Mouse (Mus musculus): ENCODE results near the gene Fyco1. TPM values are rescaled to one million over a fixed set of nuclear protein-coding genes. Genes with fewer than 3 reads are reported as not detected.

Fyco1 gene
- total RNA-seq (2021) (100 to 1,000 TPM; 251 to 262 TPM), polyA plus RNA-seq (2012; rRNA removed) (55.5 and 101 TPM in 2 replicates)
- long read RNA-seq, full-length matches to known transcripts: 21 of 58 reads
- long read RNA-seq, partial matches to known transcripts: 28 of 58 reads
- long read RNA-seq, other reads (novel, unspliced or antisense): 9 of 58 reads

- WGBS: under 1% methylated on average over 47 of the region's 47 CpGs
- intact Hi-C loops (cut with DNase I): loop anchor here (2.0 kb wide), 1 partner anchor 135 kb away; the partner anchor contains the start of gene Lztfl1
- peak; percentile 80 for TF ChIP-seq EP300 (IDR thresholded peaks at IDR 0.05; ENCODE audit: insufficient read depth, low read depth, low read length)
- peak; percentile 90 for TF ChIP-seq POLR2A (IDR thresholded peaks at IDR 0.05; ENCODE audit: insufficient read depth, low read depth, low read length)
- TF ChIP-seq CTCF (IDR thresholded peaks at IDR 0.05): no peak
- peak within 1 kb of the TSS; percentile 83 for H3K4me3 ChIP-seq
- H3K9ac ChIP-seq (ENCODE audit: low read depth, low read length): peak within 1 kb of the TSS; percentile 85
- no peaks in the 10 kb centered on the region for H3K27me3 ChIP-seq (ENCODE audit: control insufficient read depth, insufficient read depth, low read length)
- peaks cover 4% of the 10 kb centered on the region for H3K4me1 ChIP-seq (ENCODE audit: control insufficient read depth, insufficient read depth, low read length)
- peaks cover 10% of the 10 kb centered on the region for H3K36me3 ChIP-seq (ENCODE audit: control insufficient read depth, insufficient read depth, low read length)
- H3K79me2 ChIP-seq (replicated peaks; ENCODE audit: control insufficient read depth, insufficient read depth, low read length): no peaks in the 10 kb centered on the region; the same call in 1 of the 2 replicates
- peak within 1 kb of the TSS; percentile 95 for H3K27ac ChIP-seq
- DNase-seq: peak; percentile 92 to 96
These were observed at the start of gene Fyco1 for GRCm38 (mm10) chr9:123851713-123852448. Gene Fyco1, minus strand, starts transcription at chr9:123851899.

- TF ChIP-seq POLR2A (IDR thresholded peaks at IDR 0.05; ENCODE audit: insufficient read depth, low read depth, low read length) (no peak), EP300 (IDR thresholded peaks at IDR 0.05; ENCODE audit: insufficient read depth, low read depth, low read length) (no peak), CTCF (IDR thresholded peaks at IDR 0.05) (no peak)
- DNase-seq: no peak
- H3K9ac ChIP-seq (ENCODE audit: low read depth, low read length): no peak overlapping the region
- H3K4me3 ChIP-seq: no peak overlapping the region
- H3K27ac ChIP-seq: no peak overlapping the region
- no peaks in the 10 kb centered on the region for H3K4me1 ChIP-seq (ENCODE audit: control insufficient read depth, insufficient read depth, low read length)
- intact Hi-C loops (cut with DNase I): no loop called here
- H3K79me2 ChIP-seq (replicated peaks; ENCODE audit: control insufficient read depth, insufficient read depth, low read length): no peaks in the 10 kb centered on the region
- H3K36me3 ChIP-seq (ENCODE audit: control insufficient read depth, insufficient read depth, low read length): no peaks in the 10 kb centered on the region
- no peaks in the 10 kb centered on the region for H3K27me3 ChIP-seq (ENCODE audit: control insufficient read depth, insufficient read depth, low read length)
- 52% methylated on average over 4 of the region's 4 CpGs for WGBS
These were observed 20.4 kb upstream of the Fyco1 start for GRCm38 (mm10) chr9:123872049-123872448.

- Histone ChIP-seq H3K9ac (ENCODE audit: low read depth, low read length) (no peak overlapping the region), H3K27me3 (ENCODE audit: control insufficient read depth, insufficient read depth, low read length) (no peaks in the 10 kb centered on the region), H3K36me3 (ENCODE audit: control insufficient read depth, insufficient read depth, low read length) (no peaks in the 10 kb centered on the region), H3K27ac (no peak overlapping the region), H3K4me3 (no peak overlapping the region), H3K4me1 (ENCODE audit: control insufficient read depth, insufficient read depth, low read length) (no peaks in the 10 kb centered on the region), H3K79me2 (replicated peaks; ENCODE audit: control insufficient read depth, insufficient read depth, low read length) (no peaks in the 10 kb centered on the region)
- TF ChIP-seq CTCF (IDR thresholded peaks at IDR 0.05) (no peak), POLR2A (IDR thresholded peaks at IDR 0.05; ENCODE audit: insufficient read depth, low read depth, low read length) (no peak), EP300 (IDR thresholded peaks at IDR 0.05; ENCODE audit: insufficient read depth, low read depth, low read length) (no peak)
- no peak for DNase-seq
- intact Hi-C loops (cut with DNase I): no loop called here
- 25% methylated on average over 6 of the region's 6 CpGs for WGBS
These were observed 17.6 kb upstream of the Fyco1 start for GRCm38 (mm10) chr9:123869167-123869784.

GRCm38 (mm10) chr9:123863641-123864040, 11.9 kb upstream of the Fyco1 start:
- TF ChIP-seq EP300 (IDR thresholded peaks at IDR 0.05; ENCODE audit: insufficient read depth, low read depth, low read length): no peak
- no peak for TF ChIP-seq CTCF (IDR thresholded peaks at IDR 0.05)
- intact Hi-C loops (cut with DNase I): no loop called here
- WGBS: 91% methylated on average over 1 of the region's 1 CpGs

GRCm38 (mm10) chr9:123862895-123863616, 11.4 kb upstream of the Fyco1 start:
- no peaks in the 10 kb centered on the region for H3K36me3 ChIP-seq (ENCODE audit: control insufficient read depth, insufficient read depth, low read length)
- no peak for DNase-seq
- H3K4me1 ChIP-seq (ENCODE audit: control insufficient read depth, insufficient read depth, low read length): no peaks in the 10 kb centered on the region
- no peak for TF ChIP-seq EP300 (IDR thresholded peaks at IDR 0.05; ENCODE audit: insufficient read depth, low read depth, low read length)
- no peak for TF ChIP-seq CTCF (IDR thresholded peaks at IDR 0.05)
- TF ChIP-seq POLR2A (IDR thresholded peaks at IDR 0.05; ENCODE audit: insufficient read depth, low read depth, low read length): no peak
- intact Hi-C loops (cut with DNase I): no loop called here
- H3K27ac ChIP-seq: no peak overlapping the region
- no peak overlapping the region for H3K9ac ChIP-seq (ENCODE audit: low read depth, low read length)
- no peaks in the 10 kb centered on the region for H3K79me2 ChIP-seq (replicated peaks; ENCODE audit: control insufficient read depth, insufficient read depth, low read length)
- WGBS: 81% methylated on average over 1 of the region's 1 CpGs
- no peaks in the 10 kb centered on the region for H3K27me3 ChIP-seq (ENCODE audit: control insufficient read depth, insufficient read depth, low read length)
- no peak overlapping the region for H3K4me3 ChIP-seq

More at GRCm38 (mm10) chr9:123863641-123864040, 11.9 kb upstream of the Fyco1 start:
- Histone ChIP-seq H3K79me2 (replicated peaks; ENCODE audit: control insufficient read depth, insufficient read depth, low read length) (no peaks in the 10 kb centered on the region), H3K4me1 (ENCODE audit: control insufficient read depth, insufficient read depth, low read length) (no peaks in the 10 kb centered on the region), H3K36me3 (ENCODE audit: control insufficient read depth, insufficient read depth, low read length) (no peaks in the 10 kb centered on the region), H3K4me3 (no peak overlapping the region), H3K9ac (ENCODE audit: low read depth, low read length) (no peak overlapping the region), H3K27me3 (ENCODE audit: control insufficient read depth, insufficient read depth, low read length) (no peaks in the 10 kb centered on the region), H3K27ac (no peak overlapping the region)
- no peak for DNase-seq

Data from heart, adult 2 months (tissue).